Mouse (Mus musculus) embryo, embryonic 11.5 days (tissue): ENCODE results near the gene Selenof.

Experiments used
- DNase-seq: peaks from one replicate; pipeline ENCODE4 v3.0.0-alpha.2; 2012; ENCODE audit warnings: low read depth, low spot score

The Selenof gene

GRCm38 (mm10) chr3:144563916-144564315 lies 6.2 kb upstream of the Selenof start:
- DNase-seq: no peak

GRCm38 (mm10) chr3:144565212-144565611 lies 4.9 kb upstream of the Selenof start:
- no peak for DNase-seq

GRCm38 (mm10) chr3:144568861-144569361 lies 1.2 kb upstream of the Selenof start:
- DNase-seq: no peak

- DNase-seq: no peak
Observed at GRCm38 (mm10) chr3:144569401-144569971, 618 bp upstream of the Selenof start.

- no peak for DNase-seq
Observed at GRCm38 (mm10) chr3:144570816-144571487, 848 bp downstream of the Selenof start.

- no peak for DNase-seq
Observed at GRCm38 (mm10) chr3:144574256-144574655, 4.2 kb downstream of the Selenof start.

GRCm38 (mm10) chr3:144577366-144578340 lies 7.5 kb downstream of the Selenof start:
- DNase-seq: no peak

GRCm38 (mm10) chr3:144578921-144579320 lies 8.8 kb downstream of the Selenof start:
- DNase-seq: no peak

- no peak for DNase-seq
Observed at GRCm38 (mm10) chr3:144579796-144580195, 9.7 kb downstream of the Selenof start.

- no peak for DNase-seq
Observed at GRCm38 (mm10) chr3:144580281-144580680, 10.2 kb downstream of the Selenof start.

GRCm38 (mm10) chr3:144581842-144582241 lies 11.7 kb downstream of the Selenof start:
- no peak for DNase-seq

GRCm38 (mm10) chr3:144582306-144582705 lies 12.2 kb downstream of the Selenof start:
- no peak for DNase-seq

GRCm38 (mm10) chr3:144583789-144584188 lies 13.7 kb downstream of the Selenof start:
- no peak for DNase-seq

- no peak for DNase-seq
Observed at GRCm38 (mm10) chr3:144584789-144585553, 14.9 kb downstream of the Selenof start.

- no peak for DNase-seq
Observed at GRCm38 (mm10) chr3:144586731-144587130, 16.6 kb downstream of the Selenof start.

GRCm38 (mm10) chr3:144589189-144589890 lies 19.2 kb downstream of the Selenof start:
- no peak for DNase-seq

GRCm38 (mm10) chr3:144592992-144593785 lies 23.1 kb downstream of the Selenof start:
- no peak for DNase-seq

GRCm38 (mm10) chr3:144597121-144597520 lies 27.0 kb downstream of the Selenof start:
- DNase-seq: no peak

- no peak for DNase-seq
Observed at GRCm38 (mm10) chr3:144597790-144598467, 27.8 kb downstream of the Selenof start.
